Comparison of ENCODE assay signal across 18 mouse cellular contexts in genomic region chr5:18456196-18456595, GRCm38 (mm10).
"Had no signal": no experiment of that assay in that cellular context is flagged by ENCODE, and none has a peak within 500 bp of the region (broad histone marks: within the 10 kb centered on the region; RNA-seq: fewer than 3 reads in every experiment).

No protein-coding gene starts in this region.

- H3K27ac ChIP-seq: lung, embryonic 15.5 days; macrophage; midbrain, embryonic 13.5 days; midbrain, embryonic 15.5 days; neural tube, embryonic 12.5 days; stomach, embryonic 15.5 days; stomach, postnatal 0 days had no signal

- H3K4me1 ChIP-seq: lung, embryonic 15.5 days; megakaryocyte, embryonic 14.5 days; midbrain, embryonic 13.5 days; midbrain, embryonic 15.5 days; neural tube, embryonic 12.5 days; stomach, embryonic 15.5 days had no signal

- H3K9me3 ChIP-seq: lung, embryonic 15.5 days; megakaryocyte, embryonic 14.5 days; midbrain, embryonic 13.5 days; midbrain, embryonic 15.5 days; neural tube, embryonic 12.5 days; stomach, embryonic 15.5 days had no signal

- H3K36me3 ChIP-seq: lung, embryonic 15.5 days; midbrain, embryonic 13.5 days; midbrain, embryonic 15.5 days; neural tube, embryonic 12.5 days; stomach, embryonic 15.5 days had no signal

- H3K4me2 ChIP-seq: lung, embryonic 15.5 days; midbrain, embryonic 11.5 days; midbrain, embryonic 13.5 days; midbrain, embryonic 15.5 days; neural tube, embryonic 12.5 days; stomach, embryonic 15.5 days had no signal

- H3K27me3 ChIP-seq: lung, embryonic 15.5 days; megakaryocyte, embryonic 14.5 days; midbrain, embryonic 13.5 days; midbrain, embryonic 15.5 days; neural tube, embryonic 12.5 days; stomach, embryonic 15.5 days had no signal

- DNase-seq: liver, postnatal 0 days; lung, adult 2 months; lung, postnatal 14 days; lung, postnatal 36 days; right cerebral cortex, postnatal 14 days; thymus, adult 18-20 months; thymus, postnatal 14 days; thymus, postnatal 36 days had no signal

- ATAC-seq: liver, postnatal 0 days; lung, postnatal 0 days; midbrain, embryonic 13.5 days; midbrain, embryonic 15.5 days had no signal

- H3K9ac ChIP-seq: liver, postnatal 0 days; lung, embryonic 15.5 days; midbrain, embryonic 13.5 days; midbrain, embryonic 15.5 days; neural tube, embryonic 12.5 days; stomach, embryonic 15.5 days had no signal

- H3K4me3 ChIP-seq: lung, embryonic 15.5 days; megakaryocyte, embryonic 14.5 days; midbrain, embryonic 13.5 days; midbrain, embryonic 15.5 days; neural tube, embryonic 12.5 days; stomach, embryonic 15.5 days had no signal
